Mouse (Mus musculus): ENCODE data around the gene Arsb.

- no peak for TF ChIP-seq CTCF (IDR thresholded peaks at IDR 0.05; ENCODE audit: insufficient read depth, low read depth, low read length)
- TF ChIP-seq POLR2A (IDR thresholded peaks at IDR 0.05; ENCODE audit: insufficient read depth, low read depth, low read length), result no peak
Measured at GRCm38 (mm10) chr13:93936455-93936854, 165.0 kb downstream of the Arsb start.
